Mouse (Mus musculus): ENCODE measurements around the gene Syt16. TPM values are rescaled to one million over a fixed set of nuclear protein-coding genes. Genes with fewer than 3 reads are reported as not detected.

The Syt16 gene
- polyA plus RNA-seq, 1 experiment from 2014 or later = not detected

DNA sequence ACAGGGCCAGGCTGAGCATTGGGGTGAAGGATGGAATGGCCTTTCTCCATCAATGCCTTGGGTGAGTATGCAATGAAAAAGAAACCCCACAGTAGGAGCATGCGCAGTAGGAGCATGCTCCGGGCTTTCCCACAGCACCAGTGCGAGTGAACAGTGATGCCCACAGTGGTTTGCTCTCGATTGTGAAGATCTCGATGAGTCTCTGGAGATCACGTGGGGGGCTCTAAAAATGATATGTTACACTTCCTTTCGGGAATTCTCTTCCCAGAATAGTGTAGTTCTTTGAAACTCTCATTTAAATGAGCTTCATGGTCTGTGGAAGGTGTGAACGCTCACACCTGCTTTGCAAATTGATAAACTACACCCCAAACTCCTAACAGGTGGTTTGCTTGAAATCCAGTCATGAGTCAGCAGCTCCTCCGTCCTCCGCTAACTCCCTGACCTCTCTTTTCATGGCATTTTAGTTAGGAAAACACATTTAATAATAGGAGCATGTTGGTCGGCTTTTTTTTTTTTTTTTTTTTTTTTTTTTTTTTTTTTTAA lies 190.9 kb downstream of the Syt16 start:
- no peak for DNase-seq
- no peak for ATAC-seq
- no peak for TF ChIP-seq CTCF (IDR thresholded peaks at IDR 0.05; ENCODE audit: low read depth)
- TF ChIP-seq EP300 (IDR thresholded peaks at IDR 0.05; ENCODE audit: low read depth) = no peak
- WGBS (ENCODE audit: insufficient replicate concordance) = 80% methylated on average over 11 of the region's 11 CpGs
- H3K4me2 ChIP-seq (ENCODE audit: low read depth, low read length) = no peak overlapping the region
- H3K27me3 ChIP-seq (ENCODE audit: insufficient read depth, low read length) = no peaks in the 10 kb centered on the region
- no peaks in the 10 kb centered on the region for H3K9me3 ChIP-seq (ENCODE audit: low read length)
- H3K4me1 ChIP-seq (ENCODE audit: insufficient read depth) = no peaks in the 10 kb centered on the region
- H3K4me3 ChIP-seq (ENCODE audit: low read depth, low read length) = no peak overlapping the region
- no peaks in the 10 kb centered on the region for H3K36me3 ChIP-seq (replicated peaks; ENCODE audit: insufficient read depth, low read length)
- H3K9ac ChIP-seq (replicated peaks) = no peak overlapping the region
- no peak overlapping the region for H3K27ac ChIP-seq (ENCODE audit: low read depth)

DNA sequence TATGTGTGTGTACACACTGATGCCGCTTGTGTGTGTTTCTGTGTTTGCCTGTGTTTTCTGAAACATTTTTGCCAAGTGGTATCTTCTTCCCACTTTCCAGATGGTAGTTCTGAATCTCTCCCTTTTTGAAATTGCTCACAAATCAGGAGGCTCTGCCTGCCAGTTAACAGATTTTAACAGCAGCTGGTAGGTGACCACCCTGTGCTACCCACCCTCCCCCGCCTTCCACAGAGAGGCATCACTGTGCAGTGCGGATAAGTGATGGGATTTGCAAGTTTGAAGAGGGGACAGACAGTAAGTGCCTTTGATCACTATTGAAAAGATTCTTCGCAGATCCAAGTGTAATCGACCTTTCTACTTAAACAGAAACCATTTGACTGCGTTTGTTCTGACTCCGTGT lies 191.4 kb downstream of the Syt16 start:
- DNase-seq (no peak), ATAC-seq (no peak)
- Histone ChIP-seq H3K4me3 (ENCODE audit: low read depth, low read length) (no peak overlapping the region), H3K4me1 (ENCODE audit: insufficient read depth) (no peaks in the 10 kb centered on the region), H3K27me3 (ENCODE audit: insufficient read depth, low read length) (no peaks in the 10 kb centered on the region), H3K4me2 (ENCODE audit: low read depth, low read length) (no peak overlapping the region), H3K27ac (ENCODE audit: low read depth) (no peak overlapping the region), H3K9me3 (ENCODE audit: low read length) (no peaks in the 10 kb centered on the region), H3K36me3 (replicated peaks; ENCODE audit: insufficient read depth, low read length) (no peaks in the 10 kb centered on the region), H3K9ac (replicated peaks) (no peak overlapping the region)
- TF ChIP-seq EP300 (IDR thresholded peaks at IDR 0.05; ENCODE audit: low read depth) (no peak), CTCF (IDR thresholded peaks at IDR 0.05; ENCODE audit: low read depth) (no peak)
- WGBS (ENCODE audit: insufficient replicate concordance) = 68% methylated on average over 7 of the region's 7 CpGs

- 73% methylated on average over 4 of the region's 4 CpGs for WGBS (ENCODE audit: insufficient replicate concordance)
- ATAC-seq = no peak
- Histone ChIP-seq H3K27ac (ENCODE audit: low read depth) (no peak overlapping the region), H3K9me3 (ENCODE audit: low read length) (no peaks in the 10 kb centered on the region), H3K9ac (replicated peaks) (no peak overlapping the region), H3K27me3 (ENCODE audit: insufficient read depth, low read length) (no peaks in the 10 kb centered on the region), H3K4me2 (ENCODE audit: low read depth, low read length) (no peak overlapping the region), H3K4me3 (ENCODE audit: low read depth, low read length) (no peak overlapping the region), H3K4me1 (ENCODE audit: insufficient read depth) (no peaks in the 10 kb centered on the region), H3K36me3 (replicated peaks; ENCODE audit: insufficient read depth, low read length) (no peaks in the 10 kb centered on the region)
- TF ChIP-seq EP300 (IDR thresholded peaks at IDR 0.05; ENCODE audit: low read depth) = no peak
- no peak for TF ChIP-seq CTCF (IDR thresholded peaks at IDR 0.05; ENCODE audit: low read depth)
- DNase-seq = no peak
Observed at GRCm38 (mm10) chr12:74189840-74190239, 192.4 kb downstream of the Syt16 start.

- H3K36me3 ChIP-seq (replicated peaks; ENCODE audit: insufficient read depth, low read length) = no peaks in the 10 kb centered on the region
- no peaks in the 10 kb centered on the region for H3K27me3 ChIP-seq (ENCODE audit: insufficient read depth, low read length)
- DNase-seq = no peak
- H3K4me3 ChIP-seq (ENCODE audit: low read depth, low read length) = no peak overlapping the region
- no peak overlapping the region for H3K9ac ChIP-seq (replicated peaks)
- WGBS (ENCODE audit: insufficient replicate concordance) = 76% methylated on average over 5 of the region's 5 CpGs
- no peak overlapping the region for H3K27ac ChIP-seq (ENCODE audit: low read depth)
- no peak overlapping the region for H3K4me2 ChIP-seq (ENCODE audit: low read depth, low read length)
- H3K4me1 ChIP-seq (ENCODE audit: insufficient read depth) = no peaks in the 10 kb centered on the region
- TF ChIP-seq EP300 (IDR thresholded peaks at IDR 0.05; ENCODE audit: low read depth) (no peak), CTCF (IDR thresholded peaks at IDR 0.05; ENCODE audit: low read depth) (no peak)
- no peaks in the 10 kb centered on the region for H3K9me3 ChIP-seq (ENCODE audit: low read length)
- ATAC-seq = no peak
Observed at GRCm38 (mm10) chr12:74190297-74190696, 192.8 kb downstream of the Syt16 start.

GRCm38 (mm10) chr12:74192552-74192951 lies 195.1 kb downstream of the Syt16 start:
- Histone ChIP-seq H3K4me1 (ENCODE audit: insufficient read depth) (no peaks in the 10 kb centered on the region), H3K4me3 (ENCODE audit: low read depth, low read length) (no peak overlapping the region), H3K27ac (ENCODE audit: low read depth) (no peak overlapping the region), H3K27me3 (ENCODE audit: insufficient read depth, low read length) (no peaks in the 10 kb centered on the region), H3K36me3 (replicated peaks; ENCODE audit: insufficient read depth, low read length) (no peaks in the 10 kb centered on the region), H3K4me2 (ENCODE audit: low read depth, low read length) (no peak overlapping the region), H3K9me3 (ENCODE audit: low read length) (no peaks in the 10 kb centered on the region), H3K9ac (replicated peaks) (no peak overlapping the region)
- no peak for ATAC-seq
- TF ChIP-seq EP300 (IDR thresholded peaks at IDR 0.05; ENCODE audit: low read depth) (no peak), CTCF (IDR thresholded peaks at IDR 0.05; ENCODE audit: low read depth) (no peak)
- DNase-seq = no peak
- WGBS (ENCODE audit: insufficient replicate concordance) = 69% methylated on average over 4 of the region's 4 CpGs

DNA sequence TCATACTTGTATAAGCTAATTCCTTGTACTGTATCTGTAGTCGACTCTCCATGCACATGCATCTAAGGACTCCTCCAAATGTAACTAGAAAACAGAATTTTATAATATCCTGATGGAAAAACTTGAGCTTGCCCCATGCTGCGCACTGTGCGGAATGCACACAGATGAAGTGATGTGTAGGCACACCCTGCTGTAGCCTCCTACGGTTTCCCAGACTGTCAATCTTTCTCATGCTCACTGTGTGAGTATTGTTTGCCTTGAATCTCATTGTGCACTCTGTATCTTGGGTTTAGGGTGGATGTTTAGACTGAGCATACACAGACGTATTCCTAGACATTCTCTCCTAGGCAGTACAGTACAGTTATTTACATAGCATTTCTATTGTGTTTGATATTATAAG lies 203.9 kb downstream of the Syt16 start:
- no peak overlapping the region for H3K4me3 ChIP-seq (ENCODE audit: low read depth, low read length)
- H3K27me3 ChIP-seq (ENCODE audit: insufficient read depth, low read length) = no peaks in the 10 kb centered on the region
- DNase-seq (no peak), ATAC-seq (no peak)
- no peak overlapping the region for H3K27ac ChIP-seq (ENCODE audit: low read depth)
- H3K4me2 ChIP-seq (ENCODE audit: low read depth, low read length) = no peak overlapping the region
- H3K9me3 ChIP-seq (ENCODE audit: low read length) = no peaks in the 10 kb centered on the region
- TF ChIP-seq EP300 (IDR thresholded peaks at IDR 0.05; ENCODE audit: low read depth) = no peak
- no peak for TF ChIP-seq CTCF (IDR thresholded peaks at IDR 0.05; ENCODE audit: low read depth)
- H3K36me3 ChIP-seq (replicated peaks; ENCODE audit: insufficient read depth, low read length) = no peaks in the 10 kb centered on the region
- 76% methylated on average over 5 of the region's 5 CpGs for WGBS (ENCODE audit: insufficient replicate concordance)
- H3K9ac ChIP-seq (replicated peaks) = no peak overlapping the region
- no peaks in the 10 kb centered on the region for H3K4me1 ChIP-seq (ENCODE audit: insufficient read depth)

All from liver, postnatal 0 days (tissue).